Mouse (Mus musculus) cerebellum, postnatal 4 days (tissue): ENCODE results near the gene S100a3.

Experiments
- DNase-seq, 2 experiments: peaks; one replicate each; pipeline ENCODE4 v3.0.0; 2022; ENCODE audit warnings: low spot score in 2 of 2, mixed read lengths in 1 of 2

Gene S100a3

GRCm38 (mm10) chr3:90625496-90625895 is 65.1 kb downstream of the S100a3 start:
- no peak for DNase-seq

GRCm38 (mm10) chr3:90626266-90627021 is 66.1 kb downstream of the S100a3 start:
- DNase-seq, result no peak

- no peak for DNase-seq
Observed at GRCm38 (mm10) chr3:90627366-90627765, 67.0 kb downstream of the S100a3 start.

GRCm38 (mm10) chr3:90627807-90628206 is 67.4 kb downstream of the S100a3 start:
- no peak for DNase-seq

GRCm38 (mm10) chr3:90629298-90629697 is 68.9 kb downstream of the S100a3 start:
- DNase-seq, result no peak

- DNase-seq, result no peak
Observed at GRCm38 (mm10) chr3:90631984-90632383, 71.6 kb downstream of the S100a3 start.

- no peak for DNase-seq
Observed at GRCm38 (mm10) chr3:90638511-90639275, 78.3 kb downstream of the S100a3 start.

GRCm38 (mm10) chr3:90639511-90640154 is 79.3 kb downstream of the S100a3 start:
- DNase-seq, result no peak

GRCm38 (mm10) chr3:90640981-90641380 is 80.6 kb downstream of the S100a3 start:
- no peak for DNase-seq

- peak in 1 of 2 experiments; percentile 34 for DNase-seq
Observed at GRCm38 (mm10) chr3:90644220-90644619, 83.8 kb downstream of the S100a3 start.

GRCm38 (mm10) chr3:90647291-90647690 is 86.9 kb downstream of the S100a3 start:
- DNase-seq, result no peak

GRCm38 (mm10) chr3:90648981-90649380 is 88.6 kb downstream of the S100a3 start:
- DNase-seq, result no peak

GRCm38 (mm10) chr3:90649832-90650231 is 89.5 kb downstream of the S100a3 start:
- DNase-seq, result no peak
